Mouse (Mus musculus): ENCODE measurements at regions not wholly inside any gene's neighbourhood (a gene's known extent, or its start where the extent isn't known, plus 50 kb on each side); places are given as distances from the start of the nearest gene placed in this dataset.
A peak's percentile ranks its signal among the peaks of the same experiment; 100 is the strongest.

- intact Hi-C loops (cut with DNase I; ENCODE audit: low total_unique reads) = no loop called here
- no peak for DNase-seq
These were observed 70.8 kb downstream of the Mat2b start for GRCm38 (mm10) chr11:40624126-40624778.

- intact Hi-C loops (cut with DNase I; ENCODE audit: low total_unique reads) = no loop called here
- no peak for DNase-seq
These were observed 75.0 kb downstream of the Mat2b start for GRCm38 (mm10) chr11:40620036-40620435.

- intact Hi-C loops (cut with DNase I; ENCODE audit: low total_unique reads) = loop anchor here (10.0 kb wide), 1 partner anchor 1018 kb away; no protein-coding TSS in a partner anchor
- no peak for DNase-seq
These were observed 92.0 kb downstream of the Mat2b start for GRCm38 (mm10) chr11:40603008-40603407.

- intact Hi-C loops (cut with DNase I; ENCODE audit: low total_unique reads) = loop anchor here (10.0 kb wide), 1 partner anchor 1017 kb away; no protein-coding TSS in a partner anchor
- DNase-seq = no peak
These were observed 93.5 kb downstream of the Mat2b start for GRCm38 (mm10) chr11:40601572-40601909.

GRCm38 (mm10) chr11:40600773-40601571, 94.0 kb downstream of the Mat2b start:
- intact Hi-C loops (cut with DNase I; ENCODE audit: low total_unique reads) = loop anchor here (10.0 kb wide), 1 partner anchor 1016 kb away; no protein-coding TSS in a partner anchor
- no peak for DNase-seq

- intact Hi-C loops (cut with DNase I; ENCODE audit: low total_unique reads) = loop anchor here (10.0 kb wide), 1 partner anchor 1015 kb away; no protein-coding TSS in a partner anchor
- DNase-seq = peak; percentile 11
These were observed 94.8 kb downstream of the Mat2b start for GRCm38 (mm10) chr11:40599956-40600772.

- intact Hi-C loops (cut with DNase I; ENCODE audit: low total_unique reads) = no loop called here
- no peak for DNase-seq
These were observed 98.7 kb downstream of the Mat2b start for GRCm38 (mm10) chr11:40596347-40596746.

GRCm38 (mm10) chr11:40592056-40592455, 102.9 kb downstream of the Mat2b start:
- intact Hi-C loops (cut with DNase I; ENCODE audit: low total_unique reads) = no loop called here
- peak; percentile 6 for DNase-seq

GRCm38 (mm10) chr11:40573758-40574139, 121.3 kb downstream of the Mat2b start:
- intact Hi-C loops (cut with DNase I; ENCODE audit: low total_unique reads) = no loop called here
- DNase-seq = no peak

GRCm38 (mm10) chr11:40572953-40573757, 121.8 kb downstream of the Mat2b start:
- intact Hi-C loops (cut with DNase I; ENCODE audit: low total_unique reads) = no loop called here
- DNase-seq = no peak

GRCm38 (mm10) chr11:40562866-40563265, 132.1 kb downstream of the Mat2b start:
- no peak for DNase-seq
- intact Hi-C loops (cut with DNase I; ENCODE audit: low total_unique reads) = no loop called here

GRCm38 (mm10) chr11:40561983-40562382, 133.0 kb downstream of the Mat2b start:
- intact Hi-C loops (cut with DNase I; ENCODE audit: low total_unique reads) = no loop called here
- DNase-seq = no peak

- intact Hi-C loops (cut with DNase I; ENCODE audit: low total_unique reads) = no loop called here
- no peak for DNase-seq
These were observed 133.6 kb downstream of the Mat2b start for GRCm38 (mm10) chr11:40561400-40561799.

GRCm38 (mm10) chr11:40558486-40558885, 136.5 kb downstream of the Mat2b start:
- intact Hi-C loops (cut with DNase I; ENCODE audit: low total_unique reads) = no loop called here
- DNase-seq = no peak

GRCm38 (mm10) chr11:40554867-40555794, 139.9 kb downstream of the Mat2b start:
- intact Hi-C loops (cut with DNase I; ENCODE audit: low total_unique reads) = no loop called here

GRCm38 (mm10) chr11:40552054-40552453, 142.9 kb downstream of the Mat2b start:
- intact Hi-C loops (cut with DNase I; ENCODE audit: low total_unique reads) = no loop called here
- DNase-seq = no peak

More at GRCm38 (mm10) chr11:40554867-40555794, 139.9 kb downstream of the Mat2b start:
- no peak for DNase-seq

GRCm38 (mm10) chr11:40546596-40546995, 148.4 kb downstream of the Mat2b start:
- DNase-seq = no peak
- intact Hi-C loops (cut with DNase I; ENCODE audit: low total_unique reads) = no loop called here

- DNase-seq = no peak
- intact Hi-C loops (cut with DNase I; ENCODE audit: low total_unique reads) = no loop called here
These were observed 149.5 kb downstream of the Mat2b start for GRCm38 (mm10) chr11:40545537-40545936.

Data from gastrocnemius, postnatal 14 days (tissue).